10 mouse cellular contexts compared by ENCODE assay signal in the genomic region with DNA sequence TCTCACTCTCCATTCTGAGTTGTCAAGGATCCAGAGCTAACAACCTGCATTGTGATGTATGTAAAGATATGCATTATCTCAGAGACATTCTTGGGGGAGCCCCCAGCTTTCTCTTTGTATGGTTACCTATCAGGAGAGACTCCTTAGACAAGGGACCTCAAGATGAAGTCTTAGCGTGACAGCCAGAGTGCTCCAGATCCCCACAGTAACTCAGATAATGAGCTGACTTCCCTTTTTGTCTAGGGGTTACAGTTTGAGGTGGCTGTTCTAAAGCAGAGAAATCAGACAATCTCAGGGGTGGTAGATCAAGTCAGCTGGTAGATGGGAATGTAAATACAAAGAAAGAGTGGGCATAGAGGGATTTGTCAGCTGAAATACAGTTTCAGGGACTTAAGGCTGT.
"Had no signal": no experiment of that assay in that cellular context is flagged by ENCODE, and none has a peak within 500 bp of the region (broad histone marks: within the 10 kb centered on the region; RNA-seq: fewer than 3 reads in every experiment).

No protein-coding gene starts in this region.

- H3K4me3 ChIP-seq: limb, embryonic 13.5 days; midbrain, embryonic 12.5 days had no signal

- H3K4me1 ChIP-seq: limb, embryonic 13.5 days; midbrain, embryonic 12.5 days had no signal

- H3K36me3 ChIP-seq: limb, embryonic 13.5 days; midbrain, embryonic 12.5 days had no signal

- DNase-seq: kidney, adult 18-20 months; kidney, postnatal 10 days; kidney, postnatal 4 days; lung, adult 18-20 months; right cerebral cortex, postnatal 14 days; thymus, postnatal 4 days had no signal

- H3K27ac ChIP-seq: limb, embryonic 13.5 days; liver, embryonic 14.5 days; midbrain, embryonic 12.5 days; stomach, postnatal 0 days had no signal

- H3K9me3 ChIP-seq: limb, embryonic 13.5 days; midbrain, embryonic 12.5 days had no signal
